Mouse (Mus musculus): ENCODE data around the gene Lpin2.
A peak's percentile ranks its signal among the peaks of the same experiment; 100 is the strongest.

The Lpin2 gene

DNA sequence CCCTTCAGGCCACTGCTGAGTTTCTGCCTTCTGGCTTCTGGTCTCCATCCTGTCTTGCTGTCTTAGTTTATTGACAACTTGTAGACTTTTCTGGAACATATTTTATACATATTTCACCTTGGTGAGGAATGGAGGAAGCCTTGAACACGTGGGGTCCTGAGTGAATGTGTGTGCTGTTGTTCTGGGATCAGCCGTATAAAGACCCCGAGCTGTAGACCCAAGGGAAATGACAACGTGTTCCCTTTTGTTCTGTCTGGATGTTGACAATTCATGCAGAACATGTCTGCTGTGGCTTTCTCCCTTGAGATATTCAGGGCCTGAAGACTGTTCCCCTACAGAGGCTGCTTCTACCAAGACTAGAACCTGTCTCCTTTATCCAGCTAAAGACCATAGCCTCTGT is 5.0 kb upstream of the Lpin2 start:
- no peak for DNase-seq

DNA sequence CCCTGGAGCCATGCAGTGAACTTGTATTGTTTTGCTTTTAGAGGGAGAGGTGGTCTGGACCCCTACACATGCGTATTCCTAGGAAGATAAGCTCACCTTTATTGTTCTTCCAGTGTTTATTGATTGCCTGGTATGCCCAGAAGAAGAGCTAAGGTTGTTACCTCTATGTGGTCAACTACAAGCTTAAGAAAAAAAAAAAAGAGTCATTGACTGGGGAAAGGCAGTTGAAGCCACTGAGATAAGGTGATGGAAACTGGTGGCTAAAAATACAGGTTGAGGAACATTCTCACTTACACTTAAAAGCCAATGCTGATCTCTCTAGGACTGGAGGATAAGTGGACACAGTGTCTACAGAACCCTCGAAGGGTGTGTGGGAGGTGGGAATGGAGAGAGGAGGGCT is 4.4 kb upstream of the Lpin2 start:
- DNase-seq = no peak

DNA sequence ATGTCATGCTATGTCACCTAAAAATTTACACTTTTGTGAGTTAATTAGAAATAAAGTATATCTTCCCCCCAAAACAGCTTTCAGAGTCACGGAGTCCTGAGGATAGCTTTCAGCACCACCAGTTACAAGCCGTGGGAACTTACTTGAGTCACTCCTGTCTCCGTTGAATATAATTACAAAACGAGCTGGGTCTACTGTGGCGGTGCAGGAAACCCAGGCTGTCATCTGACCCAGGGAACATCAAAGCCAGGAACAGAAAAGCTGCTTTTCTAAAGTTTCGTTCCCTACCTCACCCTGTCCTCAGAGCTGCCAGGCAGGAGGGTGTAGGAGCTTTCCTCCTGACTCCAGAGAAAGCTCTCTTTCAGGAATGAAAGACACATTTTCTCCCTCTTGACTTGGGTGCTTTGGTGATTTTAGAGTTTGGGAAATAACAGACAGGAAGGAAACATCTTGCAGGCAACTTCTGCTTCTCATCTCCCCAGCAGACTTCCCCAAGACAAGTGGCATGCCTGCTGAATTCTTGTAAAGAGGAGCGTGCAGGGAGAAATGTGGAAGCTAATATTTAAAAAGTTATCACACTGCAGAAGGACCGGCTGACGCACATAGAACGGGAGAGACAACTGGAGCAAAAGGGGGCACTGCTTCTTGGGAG is 3.7 kb upstream of the Lpin2 start:
- DNase-seq = peak in 1 of 2 experiments; percentile 34

DNA sequence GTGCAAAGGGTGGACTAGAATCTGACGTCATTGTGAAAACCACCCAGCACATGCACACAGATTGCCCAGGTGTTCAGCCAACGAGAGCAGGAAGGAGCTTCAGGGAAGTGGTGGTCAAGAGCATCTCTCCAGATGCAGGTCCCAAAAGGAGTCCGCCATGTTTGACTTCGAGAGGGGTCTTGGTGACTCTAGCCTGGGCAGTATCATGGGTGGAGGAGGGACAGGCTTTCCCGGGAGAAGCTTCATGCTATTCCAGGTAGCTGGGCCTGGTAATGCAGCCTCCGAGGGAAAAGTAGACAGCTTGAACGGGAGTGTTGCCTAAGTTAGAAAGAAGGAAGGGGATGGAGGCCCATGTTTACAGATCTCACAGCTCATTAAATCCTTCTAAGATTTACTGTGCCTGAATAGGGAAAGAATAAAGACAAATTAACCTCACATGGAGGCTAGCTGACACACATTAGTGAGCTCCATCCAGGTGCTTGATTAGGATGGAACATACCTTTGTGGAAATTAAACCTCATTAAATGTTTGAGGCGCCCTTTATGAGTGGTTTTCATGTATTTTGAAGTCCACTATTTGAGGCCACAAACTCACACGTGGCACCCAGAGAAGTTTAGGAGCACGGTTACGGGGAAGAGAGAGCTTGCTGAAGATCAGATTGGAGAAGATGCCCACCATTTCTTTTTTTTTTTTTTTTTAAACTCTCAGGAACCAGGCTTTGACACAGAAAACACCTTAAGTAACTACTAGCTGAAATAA is 2.6 kb upstream of the Lpin2 start:
- no peak for DNase-seq

DNA sequence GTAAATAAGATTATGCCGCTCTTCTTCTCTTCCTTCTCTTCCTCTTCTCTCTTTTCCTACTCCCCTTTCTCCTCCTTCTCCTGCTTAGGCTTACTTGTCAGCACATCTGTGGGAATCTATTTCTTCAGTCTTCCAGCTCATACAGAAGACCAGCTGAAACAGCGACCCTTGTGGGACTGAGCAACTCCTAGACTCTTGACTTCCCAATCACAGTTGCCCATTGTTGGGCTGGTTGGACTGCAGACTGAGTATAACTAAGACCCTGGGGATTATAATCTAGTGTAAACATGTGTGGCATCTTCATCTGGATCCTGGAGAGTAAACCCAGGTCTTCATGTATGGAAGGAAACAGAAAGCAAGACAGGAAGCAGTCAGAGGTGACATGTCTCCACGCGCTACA is 1.8 kb upstream of the Lpin2 start:
- DNase-seq = no peak

DNA sequence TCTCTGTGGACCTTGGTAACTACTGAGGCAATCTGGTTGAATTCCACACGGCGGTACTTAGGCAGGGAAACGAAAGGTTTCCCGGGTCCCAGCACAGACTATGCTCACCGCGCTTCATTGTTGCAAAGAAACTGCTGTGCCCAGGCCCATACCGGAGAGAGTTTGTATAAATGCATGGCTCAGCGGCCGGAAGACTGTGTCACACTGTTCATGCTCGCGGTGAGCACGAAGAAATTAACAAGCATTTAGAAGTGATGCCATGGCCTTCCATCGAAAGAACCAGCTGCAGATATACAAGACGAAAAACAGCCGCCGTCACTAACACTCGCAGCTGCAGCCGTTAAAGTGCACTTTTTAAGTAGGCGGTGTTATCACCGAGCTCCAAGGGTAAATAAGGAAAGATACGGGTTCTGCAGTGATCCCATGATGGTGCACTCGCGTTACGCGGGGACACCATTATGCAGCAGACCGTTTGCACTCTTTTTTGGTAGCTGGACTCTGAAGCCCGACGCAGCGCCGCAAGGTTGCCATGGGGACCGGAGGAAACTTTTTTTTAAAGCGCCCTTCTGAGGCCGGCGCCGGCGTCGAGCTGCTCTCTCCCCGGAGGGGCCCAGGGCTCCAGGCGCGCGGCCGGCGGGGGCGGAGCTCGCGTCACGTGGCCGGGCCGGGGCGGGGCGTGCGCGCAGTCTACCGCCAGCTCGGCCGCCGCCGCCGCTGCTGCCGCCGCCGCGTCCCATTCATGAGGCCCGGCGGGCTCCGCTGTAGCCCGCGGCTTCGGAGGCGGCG is 704 bp downstream of the Lpin2 start:
- peak; percentile 95 to 97 for DNase-seq

DNA sequence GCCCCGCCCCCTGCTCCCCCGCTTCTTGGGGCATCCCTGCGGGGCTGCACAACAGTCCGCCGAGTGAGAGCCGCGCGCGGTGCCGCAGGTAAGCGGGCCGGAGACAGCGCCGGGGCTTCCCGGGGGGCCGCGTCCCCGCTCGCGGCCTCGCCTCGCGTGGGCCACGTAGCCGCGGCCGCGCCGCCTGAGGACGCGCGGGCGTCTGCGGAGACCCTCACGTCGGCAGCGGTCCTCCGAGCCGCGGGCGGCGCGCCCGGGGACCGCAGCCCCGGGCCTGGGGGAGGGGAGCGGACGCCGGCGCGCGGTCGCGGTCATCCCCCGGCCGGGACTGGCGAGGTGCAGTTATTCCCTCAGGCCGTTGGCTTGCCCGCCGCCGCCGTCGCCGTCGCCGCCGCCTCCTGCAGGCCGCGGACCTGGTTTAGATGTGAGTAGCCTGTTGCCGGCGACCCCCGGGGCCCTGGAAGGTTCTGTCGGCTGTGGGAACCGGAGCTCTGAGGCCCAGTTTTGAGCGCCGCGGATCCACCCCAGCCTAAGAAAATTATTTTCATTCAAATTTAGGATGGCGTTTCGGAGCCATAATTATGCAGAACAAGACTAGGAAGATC is 1.4 kb downstream of the Lpin2 start:
- peak in 1 of 2 experiments; percentile 49 for DNase-seq

DNA sequence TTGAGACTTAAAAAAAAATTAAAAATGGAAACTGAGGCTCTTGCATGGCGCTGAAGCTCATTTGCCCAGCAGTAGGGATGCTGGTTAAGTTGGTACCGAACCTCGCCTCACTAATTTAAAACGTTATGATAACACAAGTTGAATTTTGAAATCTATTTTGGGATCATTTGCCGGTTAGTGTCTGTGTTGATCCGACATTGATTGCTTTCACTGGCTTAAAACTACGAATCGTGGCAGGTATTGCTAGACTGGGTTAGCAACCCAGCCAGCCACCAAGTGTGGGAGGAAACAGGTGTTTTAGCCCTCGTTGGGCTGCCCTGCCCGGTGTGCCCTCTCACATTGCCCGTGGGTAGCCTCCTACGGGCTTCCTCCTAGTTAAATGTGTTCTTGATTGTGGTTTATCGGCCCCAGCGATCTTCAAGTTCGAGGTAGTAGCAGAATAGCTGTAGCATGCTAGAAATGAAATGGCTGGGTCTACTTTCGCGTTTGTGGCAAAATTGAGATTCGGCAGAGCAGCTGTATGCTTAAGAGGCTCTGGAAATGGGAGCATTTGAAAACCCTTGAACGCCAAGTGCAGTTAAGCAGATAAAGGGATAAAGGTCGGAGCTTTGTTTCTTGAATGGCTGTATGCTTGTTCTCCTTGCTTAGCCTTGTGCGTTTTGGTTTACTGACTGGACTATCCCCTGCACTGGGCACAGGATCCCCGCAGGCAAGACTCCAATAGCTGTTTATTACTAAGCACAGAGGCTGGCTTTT is 2.2 kb downstream of the Lpin2 start:
- peak; percentile 29 to 40 for DNase-seq

DNA sequence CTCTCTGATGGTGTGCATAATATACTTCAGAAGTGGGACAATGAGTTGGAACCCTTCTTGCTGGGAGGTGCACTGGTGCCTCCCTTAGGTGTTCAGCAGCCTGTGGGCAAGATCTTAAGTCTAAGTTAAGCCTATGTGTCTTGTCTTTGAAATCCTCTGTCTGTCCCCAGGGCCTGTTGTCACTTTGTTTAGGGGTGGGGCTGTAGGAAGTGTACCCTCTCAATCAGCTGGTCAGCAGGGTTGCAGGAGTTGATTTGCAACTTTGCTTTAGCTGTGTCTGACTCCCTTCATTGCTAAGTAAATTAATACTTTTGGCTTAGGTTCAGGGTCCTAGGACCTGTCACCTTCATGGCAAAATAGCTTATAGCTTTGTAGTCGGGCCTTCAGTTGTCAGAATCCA is 3.0 kb downstream of the Lpin2 start:
- DNase-seq = no peak

DNA sequence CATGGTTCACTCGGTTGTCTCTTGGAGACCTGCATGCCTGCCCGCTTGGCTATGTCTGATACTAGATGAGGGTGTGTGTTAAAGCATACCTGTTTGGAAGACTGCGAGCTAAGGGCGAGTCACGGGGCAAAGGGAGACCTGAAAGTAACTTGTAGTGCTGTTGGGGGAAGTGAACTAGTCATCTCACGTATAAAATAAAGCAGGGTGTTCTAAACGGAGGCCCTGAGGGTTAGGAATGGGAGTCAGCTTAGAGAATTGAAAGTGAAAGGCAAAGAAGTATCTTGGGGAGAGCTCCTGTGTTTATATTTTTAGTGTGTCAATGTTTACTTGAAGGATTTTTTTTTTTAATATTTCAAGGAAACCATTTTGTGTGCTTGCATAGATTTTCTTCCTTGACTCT is 8.2 kb downstream of the Lpin2 start:
- no peak for DNase-seq

DNA sequence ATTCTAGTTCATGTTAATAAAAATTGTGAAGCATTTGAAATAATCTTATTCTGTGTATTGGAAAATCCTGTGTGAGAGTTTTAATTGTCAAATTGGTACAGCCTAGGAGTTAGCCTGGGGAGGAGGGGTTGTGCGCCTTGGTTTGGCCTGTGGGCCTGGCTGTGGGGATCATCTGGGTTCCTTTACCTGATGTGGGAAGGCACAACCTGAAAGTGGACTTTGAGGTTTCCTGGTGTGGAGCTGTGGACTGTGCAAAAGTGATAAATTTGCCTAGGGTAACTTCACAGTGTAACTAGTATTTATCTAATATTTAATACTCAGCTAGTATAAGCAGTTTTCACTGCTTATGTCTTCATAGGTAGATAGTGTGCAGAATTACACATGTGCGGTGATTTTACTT is 8.7 kb downstream of the Lpin2 start:
- DNase-seq = no peak

DNA sequence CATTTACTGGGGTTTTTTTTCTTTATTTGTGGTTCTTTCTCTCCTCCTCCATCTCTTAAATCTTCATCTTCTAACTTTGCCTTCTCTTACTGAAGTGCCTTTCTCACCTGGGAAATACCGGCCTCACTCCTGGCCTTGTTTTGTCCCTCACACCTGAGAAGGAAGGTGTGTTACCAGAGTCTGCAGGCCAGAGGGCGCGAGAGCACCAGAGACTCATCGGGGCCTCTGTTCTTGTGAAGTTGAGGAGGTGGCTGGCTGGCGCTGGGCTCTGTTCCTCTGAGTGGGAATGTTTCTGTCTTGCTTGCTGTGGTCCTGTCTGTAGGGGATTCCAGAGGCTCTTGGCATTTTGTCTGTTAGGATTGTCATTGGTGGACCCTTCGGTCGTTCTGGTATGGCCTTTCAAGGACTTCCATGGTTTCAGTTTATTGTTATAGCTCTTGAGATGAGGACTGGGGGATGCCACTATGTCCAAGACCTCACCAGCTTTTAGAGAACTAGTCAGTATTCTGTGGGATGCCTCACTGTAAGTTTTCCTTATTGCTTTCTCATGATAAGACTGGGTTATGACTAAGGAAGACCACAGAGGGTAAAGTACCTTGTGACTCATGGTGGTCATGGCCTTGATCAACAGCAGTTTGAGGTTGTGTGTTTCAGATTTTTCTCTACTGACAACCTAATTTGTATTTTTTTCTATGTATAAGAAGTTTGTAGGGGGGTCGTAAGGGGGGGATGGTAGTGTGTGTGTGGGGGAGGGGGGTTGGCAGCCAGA is 9.5 kb downstream of the Lpin2 start:
- DNase-seq = peak in 1 of 2 experiments; percentile 25

DNA sequence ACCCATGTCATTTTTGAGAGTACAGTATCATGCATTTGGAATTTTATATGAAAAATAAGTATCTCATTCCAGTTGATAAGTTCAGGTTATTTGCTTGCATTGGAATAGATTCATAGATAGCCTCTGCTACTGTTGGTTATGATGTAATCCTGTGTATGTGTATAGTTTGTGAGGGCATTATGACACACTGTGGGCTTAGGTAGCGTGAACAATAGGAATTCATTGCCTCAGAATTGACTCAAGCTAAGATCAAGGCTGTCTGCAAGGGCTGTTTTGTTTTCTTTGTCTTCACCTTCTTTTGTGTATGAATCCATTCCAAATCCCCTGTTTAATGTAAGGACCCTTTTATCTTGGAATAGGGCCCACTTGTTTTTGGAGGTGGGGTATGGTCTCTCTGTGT is 10.7 kb downstream of the Lpin2 start:
- no peak for DNase-seq

DNA sequence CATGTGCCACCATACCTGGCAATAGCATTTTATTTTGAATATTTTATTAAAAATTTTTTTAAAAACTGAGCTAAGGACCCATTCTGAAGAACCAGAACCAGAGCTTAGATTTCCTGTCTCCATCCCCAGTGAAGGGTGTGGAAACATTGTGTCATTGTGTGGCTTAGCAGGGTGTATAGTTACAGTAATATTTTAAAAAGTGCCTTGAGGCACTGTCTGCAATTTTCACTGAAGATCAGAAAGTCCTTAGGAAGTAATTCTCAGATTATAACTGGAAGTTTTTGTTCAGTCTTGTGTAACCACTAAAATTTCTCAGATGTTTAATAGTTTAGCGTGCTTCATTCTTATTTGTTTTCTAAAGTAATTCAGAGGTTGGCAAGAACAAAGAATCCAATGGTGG is 11.1 kb downstream of the Lpin2 start:
- DNase-seq = no peak

DNA sequence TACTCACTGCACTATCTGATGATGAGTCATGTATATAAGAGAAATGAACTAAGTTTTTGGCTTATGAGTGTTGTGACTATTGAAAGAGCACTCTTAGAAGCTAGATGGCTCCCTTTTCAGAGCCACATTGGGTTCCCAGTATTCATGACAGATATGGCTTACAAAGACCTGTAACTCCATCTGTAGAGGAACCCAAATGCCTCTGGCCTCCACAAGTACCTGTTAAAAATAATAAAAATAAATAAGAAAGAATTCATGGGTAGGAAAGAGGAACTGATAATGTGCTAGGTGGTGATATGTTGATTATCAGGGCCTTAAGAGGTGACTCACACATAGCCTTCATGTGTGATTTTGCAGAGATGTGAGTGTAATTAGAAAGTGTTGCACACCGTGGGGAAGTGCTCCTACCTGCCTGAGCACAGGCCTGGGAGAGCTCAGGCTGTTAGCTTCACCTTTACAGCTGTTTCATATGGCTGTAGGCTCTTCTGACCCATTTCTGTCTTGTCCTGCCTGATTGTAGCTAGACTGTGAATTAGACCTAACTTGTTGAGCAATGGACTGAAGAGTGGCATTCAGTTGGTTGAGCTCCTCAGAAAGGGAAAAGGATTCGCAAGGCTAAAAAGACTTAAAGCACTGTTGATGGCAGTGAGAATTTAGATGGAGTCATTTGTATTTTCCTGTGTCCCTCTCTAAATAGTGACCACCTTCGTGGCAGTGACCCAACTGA is 12.7 kb downstream of the Lpin2 start:
- DNase-seq = no peak

DNA sequence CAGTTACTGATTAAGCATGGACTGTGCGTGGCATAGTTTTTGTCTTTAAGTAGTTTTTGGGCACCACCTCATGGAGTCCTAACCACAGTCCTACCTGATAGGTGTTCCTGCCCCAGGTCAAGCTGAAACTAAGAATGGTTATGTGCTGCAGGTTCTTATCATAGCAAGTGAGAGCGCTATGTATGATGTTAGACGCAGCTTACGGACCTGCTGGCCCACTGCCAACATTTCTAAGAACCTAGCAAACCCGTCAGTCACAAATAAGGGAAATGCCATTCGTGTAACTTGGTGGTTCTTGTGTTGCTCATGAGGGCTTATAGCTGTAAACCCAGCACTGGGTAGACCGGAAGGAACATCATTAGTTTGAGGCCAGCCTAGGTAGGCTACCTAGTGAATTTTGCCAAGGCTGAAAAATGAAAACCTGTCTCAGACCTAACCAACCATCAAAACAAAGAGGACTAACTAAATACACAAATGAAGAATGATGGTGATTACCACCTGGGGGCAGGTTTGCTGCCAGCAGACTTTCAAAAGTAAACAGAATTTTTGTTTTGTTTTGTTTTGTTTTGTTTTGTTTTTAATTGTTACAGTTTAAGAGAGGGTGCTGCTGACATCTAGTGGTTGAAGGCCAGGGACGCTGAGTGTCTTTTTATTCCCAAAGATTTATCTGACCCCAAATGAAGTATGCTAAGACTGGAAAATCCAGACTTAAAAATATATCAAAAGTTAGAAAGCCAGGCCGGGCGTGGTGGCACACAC is 13.5 kb downstream of the Lpin2 start:
- peak; percentile 56 to 57 for DNase-seq

DNA sequence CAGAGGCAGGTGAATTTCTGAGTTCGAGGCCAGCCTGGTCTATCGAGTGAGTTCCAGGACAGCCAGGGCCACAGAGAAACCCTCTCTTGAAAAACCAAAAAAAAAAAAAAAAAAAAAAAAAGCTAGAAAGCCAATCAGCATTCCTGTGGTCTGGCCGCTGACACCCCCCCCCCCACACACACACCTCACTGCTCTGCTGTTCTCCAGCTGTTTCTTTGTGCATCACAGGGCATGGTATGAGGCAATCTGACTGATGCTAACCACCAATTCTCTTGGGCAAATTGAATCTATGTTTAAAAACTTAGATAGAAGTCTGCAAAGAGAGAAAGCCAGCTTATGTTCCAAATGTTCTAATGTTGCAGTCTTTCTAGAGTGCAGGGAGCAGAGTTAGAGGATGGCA is 14.1 kb downstream of the Lpin2 start:
- DNase-seq = no peak

DNA sequence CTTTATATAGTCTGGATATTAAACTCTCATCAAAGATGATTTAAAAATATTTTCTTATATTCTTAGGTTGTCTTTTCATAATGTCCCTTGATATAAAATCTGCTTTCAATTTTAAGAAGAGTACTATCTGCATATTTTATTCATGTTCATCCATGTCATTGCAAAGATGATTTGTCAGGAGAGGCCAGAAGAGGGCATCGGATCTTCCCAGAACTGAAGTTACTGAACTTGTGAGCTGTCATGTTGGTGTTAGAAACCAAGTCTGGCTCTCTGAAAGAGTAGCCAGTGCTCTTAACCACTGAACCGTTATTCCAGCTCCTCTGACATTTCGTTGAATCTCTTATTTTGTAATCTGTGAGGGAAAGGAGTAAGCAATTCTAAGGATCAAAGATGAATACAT is 17.0 kb downstream of the Lpin2 start:
- DNase-seq = no peak

DNA sequence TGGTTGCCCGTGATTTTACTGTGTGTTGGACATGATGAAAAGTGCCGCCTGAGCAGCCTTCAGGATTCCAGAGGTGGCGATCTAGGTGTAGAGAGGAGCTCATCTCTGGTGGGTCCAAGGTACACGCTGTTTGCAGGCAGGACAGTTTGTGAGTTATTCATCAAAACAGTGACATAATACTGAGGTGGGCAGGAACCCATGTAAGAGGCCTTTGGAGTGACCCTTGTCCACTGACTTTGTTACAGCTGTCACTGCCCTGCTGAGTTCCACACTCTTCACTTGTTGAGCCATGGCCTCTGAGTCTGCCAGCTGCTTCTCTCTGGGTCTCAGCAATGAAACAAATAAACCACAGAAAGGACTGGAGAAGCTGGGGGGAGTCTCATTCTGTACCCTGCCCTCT is 19.8 kb downstream of the Lpin2 start:
- no peak for DNase-seq

DNA sequence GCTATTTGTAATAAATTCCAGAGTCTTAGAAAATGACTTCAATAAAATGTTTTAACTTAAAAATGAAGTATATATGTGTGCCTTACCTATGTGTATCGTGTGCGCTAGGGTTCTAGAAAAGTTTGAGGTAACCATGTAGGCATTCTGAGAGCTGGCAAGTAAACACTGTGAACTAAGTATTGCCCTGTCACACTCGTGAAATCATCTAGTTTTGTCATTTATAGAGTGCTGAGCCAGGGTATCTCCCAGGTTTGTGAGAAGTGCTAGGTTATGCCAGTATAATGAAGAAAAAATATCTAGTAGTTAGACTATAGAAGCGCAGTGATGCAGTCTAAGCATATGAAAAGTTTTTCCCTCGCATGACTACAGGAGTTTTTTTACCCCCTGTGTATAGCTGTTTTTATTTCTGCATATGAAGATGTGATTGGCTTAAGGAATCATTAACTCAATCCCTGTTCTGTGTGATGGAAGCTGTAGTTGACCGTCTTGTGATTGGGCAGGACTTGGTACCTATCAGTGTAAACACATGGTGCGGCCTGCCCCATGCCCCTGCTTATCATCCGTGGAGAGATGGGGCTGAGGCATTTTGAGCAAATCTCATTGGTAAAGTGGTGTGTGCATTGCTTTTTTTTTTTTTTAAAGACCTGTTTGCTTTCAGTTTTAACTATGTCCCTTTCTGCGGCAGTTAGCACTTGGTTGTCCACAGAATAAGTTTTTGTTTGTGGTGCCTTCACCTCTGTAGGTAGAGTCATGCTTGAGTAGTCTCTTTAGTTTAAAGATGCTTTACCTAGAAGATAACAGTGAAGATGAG is 21.8 kb downstream of the Lpin2 start:
- no peak for DNase-seq
